Mouse (Mus musculus) spleen, adult 2 months (tissue): ENCODE measurements around the gene Zbtb16.

Experiments used
- CTCF ChIP-seq: fragments of 200-500 bp; IDR thresholded peaks from 2 replicates; pipeline ENCODE4 v1.5.1; 2011; ENCODE audit warnings: mild to moderate bottlenecking, inconsistent platforms; ENCODE audit not compliant: insufficient read depth, insufficient read length, insufficient replicate concordance; ENCODE audit errors: extremely low read depth
- POLR2A ChIP-seq: fragments of 200-500 bp; IDR thresholded peaks from 2 replicates; pipeline ENCODE4 v1.6.1; 2011; ENCODE audit warnings: low read depth, low read length, inconsistent platforms

GRCm38 (mm10) chr9:48697470-48697815 is 138.6 kb downstream of the Zbtb16 start:
- TF ChIP-seq CTCF (no peak), POLR2A (no peak)
